Mouse (Mus musculus) adrenal gland, adult (tissue): ENCODE measurements around the gene Cdc42bpa.
"Not testable (repeated sequence)": the region's sequence is repeated elsewhere in the genome, so short reads cannot be mapped to it uniquely, and the experiment has no call there.

Experiments
- DNase-seq, 2 experiments: peaks; one replicate each; pipeline ENCODE4 v3.0.0; 2022 to 2023; ENCODE audit warnings: low spot score in 1 of 2; ENCODE audit not compliant: inconsistent age in 2 of 2

Cdc42bpa gene

GRCm38 (mm10) chr1:180029863-180030262, 69.6 kb downstream of the Cdc42bpa start:
- DNase-seq = not testable (repeated sequence)

- no peak for DNase-seq
These were observed 70.5 kb downstream of the Cdc42bpa start for GRCm38 (mm10) chr1:180030631-180031365.

GRCm38 (mm10) chr1:180031705-180032548, 71.7 kb downstream of the Cdc42bpa start:
- DNase-seq = no peak

GRCm38 (mm10) chr1:180037461-180037860, 77.2 kb downstream of the Cdc42bpa start:
- DNase-seq = no peak

- no peak for DNase-seq
These were observed 83.9 kb downstream of the Cdc42bpa start for GRCm38 (mm10) chr1:180044160-180044559.

GRCm38 (mm10) chr1:180045172-180045571, 84.9 kb downstream of the Cdc42bpa start:
- no peak for DNase-seq

GRCm38 (mm10) chr1:180089176-180089575, 128.9 kb downstream of the Cdc42bpa start:
- no peak for DNase-seq

GRCm38 (mm10) chr1:180098426-180098825, 138.2 kb downstream of the Cdc42bpa start:
- no peak for DNase-seq

- DNase-seq = no peak
These were observed 144.3 kb downstream of the Cdc42bpa start for GRCm38 (mm10) chr1:180104567-180104966.

- DNase-seq = no peak
These were observed 148.8 kb downstream of the Cdc42bpa start for GRCm38 (mm10) chr1:180109050-180109449.

GRCm38 (mm10) chr1:180116525-180116924, 156.3 kb downstream of the Cdc42bpa start:
- peak in 1 of 2 experiments; percentile 10 for DNase-seq

GRCm38 (mm10) chr1:180118233-180118632, 158.0 kb downstream of the Cdc42bpa start:
- no peak for DNase-seq

- peak in 1 of 2 experiments; percentile 52 for DNase-seq
These were observed 168.0 kb downstream of the Cdc42bpa start for GRCm38 (mm10) chr1:180128077-180128792.

- DNase-seq = no peak
These were observed 171.1 kb downstream of the Cdc42bpa start for GRCm38 (mm10) chr1:180131402-180131801.

GRCm38 (mm10) chr1:180132187-180132586, 171.9 kb downstream of the Cdc42bpa start:
- DNase-seq = no peak

- DNase-seq = no peak
These were observed 178.9 kb downstream of the Cdc42bpa start for GRCm38 (mm10) chr1:180139158-180139557.

- DNase-seq = no peak
These were observed 180.7 kb downstream of the Cdc42bpa start for GRCm38 (mm10) chr1:180140970-180141369.

GRCm38 (mm10) chr1:180148036-180148435, 187.8 kb downstream of the Cdc42bpa start:
- no peak for DNase-seq

- DNase-seq = no peak
These were observed 188.3 kb downstream of the Cdc42bpa start for GRCm38 (mm10) chr1:180148563-180148962.

- no peak for DNase-seq
These were observed 190.9 kb downstream of the Cdc42bpa start for GRCm38 (mm10) chr1:180151191-180151590.

GRCm38 (mm10) chr1:180158648-180159047, 198.4 kb downstream of the Cdc42bpa start:
- DNase-seq = no peak
